9 mouse cellular contexts compared by ENCODE assay signal in genomic region chr11:60184346-60185325, GRCm38 (mm10). TPM values are rescaled to one million over a fixed set of nuclear protein-coding genes. Genes with fewer than 3 reads are reported as not detected.
DNase-seq lines count a peak whose midpoint lies in the region; ATAC-seq and TF ChIP-seq lines count a peak whose summit lies in the region.
"Had no signal": no experiment of that assay in that cellular context is flagged by ENCODE, and none has a peak within 500 bp of the region (broad histone marks: within the 10 kb centered on the region; RNA-seq: fewer than 3 reads in every experiment).

No protein-coding gene starts in this region.

- 39% methylated on average over 21 of the region's 22 CpGs for WGBS in embryonic facial prominence, embryonic 14.5 days
- 62% methylated on average over 22 of the region's 22 CpGs for WGBS in kidney, embryonic 15.5 days

- ATAC-seq in embryonic facial prominence, embryonic 14.5 days (ENCODE audit: low read depth) = peak; percentile 15; the same call in 1 of the 2 replicates
- no peak for ATAC-seq in kidney, embryonic 15.5 days (replicated peaks; ENCODE audit: low FRiP score)

- intact Hi-C loops in left cerebral cortex, adult 2 months (cut with DNase I) = no loop called here

- peak overlapping the region; percentile 44 for H3K27ac ChIP-seq in embryonic facial prominence, embryonic 14.5 days (replicated peaks; ENCODE audit: low read depth, low read length)
- H3K27ac ChIP-seq in left cerebral cortex, adult 2 months = peak overlapping the region; percentile 74
- H3K27ac ChIP-seq in kidney, embryonic 15.5 days = no peak overlapping the region
- H3K27ac ChIP-seq: kidney, postnatal 0 days had no signal

- 0 out of 2 replicates have a peak overlapping the region, but pooled peaks have one; percentile 30 for H3K9ac ChIP-seq in embryonic facial prominence, embryonic 14.5 days (ENCODE audit: low read depth, low read length)
- no peak overlapping the region for H3K9ac ChIP-seq in kidney, embryonic 15.5 days

- peak; percentile 40 to 70 for DNase-seq in left cerebral cortex, adult 18-20 months (ENCODE audit: low spot score in 2 of 2)
- DNase-seq in left cerebral cortex, adult 11 months (ENCODE audit: low spot score) = no peak
- DNase-seq in embryonic facial prominence, embryonic 14.5 days (ENCODE audit: low spot score) = peak; percentile 47
- DNase-seq in left cerebral cortex, adult 2 months (ENCODE audit: extremely low spot score in 1 of 2, low spot score in 2 of 2) = peak; percentile 49 to 53
- peak; percentile 43 to 49 for DNase-seq in natural killer cell, adult 2 months (ENCODE audit: low spot score in 2 of 2)
- DNase-seq in kidney, postnatal 10 days = no peak
- no peak for DNase-seq in adrenal gland, adult 8-10 months

- peaks cover 53% of the 10 kb centered on the region for H3K4me1 ChIP-seq in embryonic facial prominence, embryonic 14.5 days (ENCODE audit: control insufficient read depth, insufficient read depth, low read length)
- peaks cover 66% of the 10 kb centered on the region for H3K4me1 ChIP-seq in kidney, embryonic 15.5 days

- no peak overlapping the region for H3K4me2 ChIP-seq in embryonic facial prominence, embryonic 14.5 days (ENCODE audit: low read depth, low read length)
- no peak overlapping the region for H3K4me2 ChIP-seq in kidney, embryonic 15.5 days

- no peak overlapping the region for H3K4me3 ChIP-seq in embryonic facial prominence, embryonic 14.5 days (ENCODE audit: low read depth, low read length)
- no peak overlapping the region for H3K4me3 ChIP-seq in left cerebral cortex, adult 2 months
- H3K4me3 ChIP-seq in kidney, embryonic 15.5 days (replicated peaks) = no peak overlapping the region

- no peak for TF ChIP-seq CTCF in left cerebral cortex, adult 2 months (IDR thresholded peaks at IDR 0.05)

- H3K9me3 ChIP-seq in embryonic facial prominence, embryonic 14.5 days (ENCODE audit: control insufficient read depth, low read length) = no peaks in the 10 kb centered on the region
- H3K9me3 ChIP-seq in kidney, embryonic 15.5 days (replicated peaks) = no peaks in the 10 kb centered on the region

- peaks cover 50% of the 10 kb centered on the region for H3K36me3 ChIP-seq in embryonic facial prominence, embryonic 14.5 days (ENCODE audit: control insufficient read depth, insufficient read depth, low read length)
- peaks cover 50% of the 10 kb centered on the region for H3K36me3 ChIP-seq in kidney, embryonic 15.5 days

- no peaks in the 10 kb centered on the region for H3K27me3 ChIP-seq in embryonic facial prominence, embryonic 14.5 days (replicated peaks; ENCODE audit: control insufficient read depth, insufficient read depth, low read length)
- H3K27me3 ChIP-seq in kidney, embryonic 15.5 days = no peaks in the 10 kb centered on the region

RNA-seq across cellular contexts. Expression of gene Srebf1, which starts 37.7 kb away (rescaled TPM):
- total RNA-seq in left cerebral cortex, adult 18-20 months (2021) = 10 to 100 TPM; 66.2 to 68.2 TPM
- polyA plus RNA-seq in embryonic facial prominence, embryonic 14.5 days (2014; fragmentation: Nextera tagmentation; extraction: Ambion mirVana) = 58.3 and 67.6 TPM in 2 replicates
- total RNA-seq in left cerebral cortex, adult 2 months (2021) = 10 to 100 TPM; 50.1 to 66.1 TPM
- 100 to 1,000 TPM; 165 to 367 (median 213) TPM for total RNA-seq in adrenal gland, adult 8-10 months (2022)
- polyA plus RNA-seq in kidney, embryonic 15.5 days (2015; fragmentation: Nextera tagmentation; extraction: Ambion mirVana) = 56.3 and 60.0 TPM in 2 replicates

Comparison
In these comparisons a context has a peak if more than half of its experiments do, and no peak if none do; other contexts are left out.
1. DNase-seq: peak in left cerebral cortex, adult 18-20 months (2 of 2), embryonic facial prominence, embryonic 14.5 days (single experiment), left cerebral cortex, adult 2 months (2 of 2) and natural killer cell, adult 2 months (2 of 2); none in left cerebral cortex, adult 11 months (single experiment), kidney, postnatal 10 days (single experiment) and adrenal gland, adult 8-10 months (single experiment).